15 mouse cellular contexts compared by ENCODE assay signal in the genomic region with DNA sequence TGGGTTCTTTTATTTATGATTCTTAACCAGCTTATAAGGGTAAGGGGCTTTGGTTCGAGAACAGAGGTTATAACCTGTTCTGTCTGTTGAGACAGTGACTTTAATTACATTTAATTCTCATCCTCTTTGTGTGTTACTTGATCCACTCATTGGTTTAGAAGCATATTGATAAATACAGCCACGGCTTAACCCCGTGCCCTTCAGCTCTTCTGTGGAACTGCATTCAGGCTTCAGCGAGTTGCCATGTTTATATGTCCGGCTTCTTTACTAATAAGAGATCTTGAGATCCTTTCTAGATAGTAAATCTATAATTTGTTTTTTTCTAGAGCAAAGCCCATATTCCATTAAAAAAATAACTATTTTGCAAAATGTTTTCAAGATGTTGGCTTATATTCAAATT.
"Had no signal": no experiment of that assay in that cellular context is flagged by ENCODE, and none has a peak within 500 bp of the region (broad histone marks: within the 10 kb centered on the region; RNA-seq: fewer than 3 reads in every experiment).

No protein-coding gene starts in this region.

- DNase-seq: gastrocnemius, adult 2 months; gastrocnemius, postnatal 10 days; gastrocnemius, postnatal 36 days; heart, adult 11 months; heart, adult 2 months; heart, postnatal 14 days; heart, postnatal 36 days; kidney, adult 11 months; kidney, adult 2 months; kidney, adult 9 months; kidney, postnatal 14 days; kidney, postnatal 36 days; layer of hippocampus, adult 9-11 months; layer of hippocampus, postnatal 36 days; left cerebral cortex, postnatal 4 days had no signal
